Mouse (Mus musculus): ENCODE results near the gene Mylip. TPM values are rescaled to one million over a fixed set of nuclear protein-coding genes. Genes with fewer than 3 reads are reported as not detected.
A peak's percentile ranks its signal among the peaks of the same experiment; 100 is the strongest.

Mylip gene
- total and polyA plus RNA-seq, 3 experiments: 0.13 TPM; not detected in 2

GRCm38 (mm10) chr13:45354824-45355223 is 34.7 kb upstream of the Mylip start:
- no peak overlapping the region for H3K4me3 ChIP-seq (replicated peaks in 1 of 3; ENCODE audit: low read depth in 2 of 3, low read length in 2 of 3, poor library complexity in 1 of 3)
- no peak overlapping the region for H3K27ac ChIP-seq (ENCODE audit: insufficient read depth, low read depth)
- H3K9ac ChIP-seq (ENCODE audit: insufficient read depth, low read depth): no peak overlapping the region
- dilution Hi-C loops (cut with MboI; ENCODE audit: extremely low pct_ligation_motif_present, extremely low pct_unique_long_range_greater_than_20kb, low sequenced_read_pairs) (no loop called here), in situ Hi-C loops (cut with MboI; ENCODE audit: low pct_ligation_motif_present, low pct_unique_long_range_greater_than_20kb, low sequenced_read_pairs) (no loop called here)
- no peaks in the 10 kb centered on the region for H3K79me2 ChIP-seq (replicated peaks; ENCODE audit: control insufficient read depth, extremely low read depth, insufficient read depth, poor library complexity, severe bottlenecking)
- H3K4me2 ChIP-seq (ENCODE audit: insufficient read depth, low read depth, poor library complexity, severe bottlenecking): no peak overlapping the region
- H3K36me3 ChIP-seq (replicated peaks in 1 of 2; ENCODE audit: control insufficient read depth in 1 of 2, insufficient read depth in 1 of 2, low read length in 1 of 2): no peaks in the 10 kb centered on the region
- H3K9me3 ChIP-seq (replicated peaks; ENCODE audit: low read length): no peaks in the 10 kb centered on the region
- H3K27me3 ChIP-seq (replicated peaks): no peaks in the 10 kb centered on the region
- peaks cover 9 to 13% of the 10 kb centered on the region in 2 experiments for H3K4me1 ChIP-seq (ENCODE audit: control insufficient read depth in 1 of 2, insufficient read depth in 2 of 2)
- DNase-seq (ENCODE audit: extremely low read depth): no peak
- TF ChIP-seq HCFC1 (IDR thresholded peaks at IDR 0.05; ENCODE audit: low read depth, low read length): peak; percentile 78
- no peak for TF ChIP-seq ZKSCAN1 (IDR thresholded peaks at IDR 0.05; ENCODE audit: borderline replicate concordance, low read depth, low read length)

- Histone ChIP-seq H3K9ac (ENCODE audit: insufficient read depth, low read depth) (no peak overlapping the region), H3K9me3 (replicated peaks; ENCODE audit: low read length) (peaks cover 4% of the 10 kb centered on the region), H3K27ac (ENCODE audit: insufficient read depth, low read depth) (no peak overlapping the region), H3K27me3 (replicated peaks) (no peaks in the 10 kb centered on the region), H3K36me3 (replicated peaks in 1 of 2; ENCODE audit: control insufficient read depth in 1 of 2, insufficient read depth in 1 of 2, low read length in 1 of 2) (no peaks in the 10 kb centered on the region), H3K4me1 (ENCODE audit: control insufficient read depth in 1 of 2, insufficient read depth in 2 of 2) (peaks cover 9 to 13% of the 10 kb centered on the region in 2 experiments), H3K79me2 (replicated peaks; ENCODE audit: control insufficient read depth, extremely low read depth, insufficient read depth, poor library complexity, severe bottlenecking) (no peaks in the 10 kb centered on the region), H3K4me2 (ENCODE audit: insufficient read depth, low read depth, poor library complexity, severe bottlenecking) (no peak overlapping the region), H3K4me3 (replicated peaks in 1 of 3; ENCODE audit: low read depth in 2 of 3, low read length in 2 of 3, poor library complexity in 1 of 3) (no peak overlapping the region)
- in situ Hi-C loops (cut with MboI; ENCODE audit: low pct_ligation_motif_present, low pct_unique_long_range_greater_than_20kb, low sequenced_read_pairs): no loop called here
- no peak for DNase-seq (ENCODE audit: extremely low read depth)
- dilution Hi-C loops (cut with MboI; ENCODE audit: extremely low pct_ligation_motif_present, extremely low pct_unique_long_range_greater_than_20kb, low sequenced_read_pairs): no loop called here
- TF ChIP-seq E2F4 (IDR thresholded peaks at IDR 0.05; ENCODE audit: insufficient replicate concordance, low read depth, low read length): no peak
- TF ChIP-seq NELFE (IDR thresholded peaks at IDR 0.05; ENCODE audit: low read depth, low read length): no peak
- no peak for TF ChIP-seq MYC (IDR thresholded peaks at IDR 0.05; ENCODE audit: low read depth, low read length)
- no peak for TF ChIP-seq RAD21 (IDR thresholded peaks at IDR 0.05; ENCODE audit: low read depth, low read length)
- no peak for TF ChIP-seq CTCF (conservative IDR thresholded peaks at IDR 0.05 in 1 of 2, IDR thresholded peaks at IDR 0.05 in 1 of 2; ENCODE audit: low read depth in 2 of 2, low read length in 2 of 2)
- TF ChIP-seq EP300 (IDR thresholded peaks at IDR 0.05; ENCODE audit: low read length): no peak
- TF ChIP-seq POLR2AphosphoS2 (IDR thresholded peaks at IDR 0.05; ENCODE audit: low read depth, low read length): no peak
- no peak for TF ChIP-seq MAZ (IDR thresholded peaks at IDR 0.05; ENCODE audit: low read depth, low read length)
- no peak for TF ChIP-seq KAT2A (IDR thresholded peaks at IDR 0.05; ENCODE audit: insufficient replicate concordance, low read length)
- TF ChIP-seq MAX (IDR thresholded peaks at IDR 0.05; ENCODE audit: low read length): no peak
- TF ChIP-seq IRF4 (IDR thresholded peaks at IDR 0.05; ENCODE audit: low read depth, low read length): no peak
Observed at GRCm38 (mm10) chr13:45358208-45358607, 31.3 kb upstream of the Mylip start.

- Histone ChIP-seq H3K4me1 (ENCODE audit: control insufficient read depth in 1 of 2, insufficient read depth in 2 of 2) (peaks cover 9 to 13% of the 10 kb centered on the region in 2 experiments), H3K27ac (ENCODE audit: insufficient read depth, low read depth) (no peak overlapping the region), H3K4me3 (replicated peaks in 1 of 3; ENCODE audit: low read depth in 2 of 3, low read length in 2 of 3, poor library complexity in 1 of 3) (no peak overlapping the region), H3K79me2 (replicated peaks; ENCODE audit: control insufficient read depth, extremely low read depth, insufficient read depth, poor library complexity, severe bottlenecking) (no peaks in the 10 kb centered on the region), H3K36me3 (replicated peaks in 1 of 2; ENCODE audit: control insufficient read depth in 1 of 2, insufficient read depth in 1 of 2, low read length in 1 of 2) (no peaks in the 10 kb centered on the region), H3K9me3 (replicated peaks; ENCODE audit: low read length) (peaks cover 4% of the 10 kb centered on the region), H3K27me3 (replicated peaks) (no peaks in the 10 kb centered on the region), H3K4me2 (ENCODE audit: insufficient read depth, low read depth, poor library complexity, severe bottlenecking) (no peak overlapping the region), H3K9ac (ENCODE audit: insufficient read depth, low read depth) (no peak overlapping the region)
- dilution Hi-C loops (cut with MboI; ENCODE audit: extremely low pct_ligation_motif_present, extremely low pct_unique_long_range_greater_than_20kb, low sequenced_read_pairs) (no loop called here), in situ Hi-C loops (cut with MboI; ENCODE audit: low pct_ligation_motif_present, low pct_unique_long_range_greater_than_20kb, low sequenced_read_pairs) (no loop called here)
- TF ChIP-seq UBTF (IDR thresholded peaks at IDR 0.05; ENCODE audit: low read depth, low read length) (no peak), JUN (IDR thresholded peaks at IDR 0.05; ENCODE audit: insufficient read depth, low read depth, low read length) (no peak), MAFK (IDR thresholded peaks at IDR 0.05; ENCODE audit: insufficient replicate concordance, low read length) (no peak), SIN3A (IDR thresholded peaks at IDR 0.05; ENCODE audit: low read length) (no peak), GABPA (IDR thresholded peaks at IDR 0.05; ENCODE audit: insufficient replicate concordance, low read depth, low read length) (no peak)
- no peak for DNase-seq (ENCODE audit: extremely low read depth)
Observed at GRCm38 (mm10) chr13:45358676-45359323, 30.7 kb upstream of the Mylip start.

Data from CH12.LX (cell line).